Mouse (Mus musculus) thymus, postnatal 10 days (tissue): ENCODE measurements around the gene Lamtor2.

Source experiments
- DNase-seq, 2 experiments: peaks; one replicate each; pipeline ENCODE4 v3.0.0; 2021; ENCODE audit warnings: low spot score in 2 of 2

Gene Lamtor2

DNA sequence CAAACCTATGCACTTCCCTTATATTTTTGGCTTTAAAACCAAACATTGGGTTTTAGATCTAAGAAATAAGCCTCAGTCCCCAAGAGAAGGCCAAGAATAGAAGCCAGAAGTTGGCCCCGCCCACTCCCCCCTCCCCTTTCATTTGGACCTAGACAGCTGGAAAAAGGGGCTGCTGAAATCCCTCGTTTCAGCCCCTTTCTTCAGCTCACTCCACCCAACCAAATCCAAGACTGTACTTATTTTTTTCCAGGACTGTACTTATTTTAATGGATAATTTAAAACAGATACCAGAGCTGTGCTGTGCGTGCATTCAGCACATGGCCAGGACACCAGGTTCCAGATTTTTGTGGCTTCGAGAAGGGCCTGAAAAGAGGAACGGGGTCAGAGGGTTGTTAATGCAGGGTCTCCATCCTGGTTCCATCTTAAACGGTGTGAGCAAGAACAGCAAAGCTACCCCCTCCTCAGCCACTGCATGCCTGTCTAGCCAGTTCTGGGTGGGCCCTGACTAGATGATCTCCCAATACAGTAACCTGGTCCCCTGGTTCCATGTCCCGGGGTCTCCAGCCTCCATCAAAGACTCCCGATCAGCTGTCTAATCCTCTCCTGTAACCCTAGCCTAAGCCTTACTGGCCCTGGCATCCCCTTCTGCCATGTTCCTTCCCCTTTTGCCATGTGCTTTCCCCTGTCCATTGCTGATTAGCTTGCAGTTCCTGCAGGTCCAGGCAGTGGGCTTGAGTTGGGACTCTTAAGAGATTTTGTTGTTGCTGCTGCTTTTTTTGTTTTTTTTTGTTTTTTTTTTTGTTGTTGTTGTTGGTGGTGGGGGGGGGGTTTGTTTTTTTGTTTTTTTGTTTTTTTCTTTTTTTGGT lies 48.8 kb downstream of the Lamtor2 start:
- no peak for DNase-seq

DNA sequence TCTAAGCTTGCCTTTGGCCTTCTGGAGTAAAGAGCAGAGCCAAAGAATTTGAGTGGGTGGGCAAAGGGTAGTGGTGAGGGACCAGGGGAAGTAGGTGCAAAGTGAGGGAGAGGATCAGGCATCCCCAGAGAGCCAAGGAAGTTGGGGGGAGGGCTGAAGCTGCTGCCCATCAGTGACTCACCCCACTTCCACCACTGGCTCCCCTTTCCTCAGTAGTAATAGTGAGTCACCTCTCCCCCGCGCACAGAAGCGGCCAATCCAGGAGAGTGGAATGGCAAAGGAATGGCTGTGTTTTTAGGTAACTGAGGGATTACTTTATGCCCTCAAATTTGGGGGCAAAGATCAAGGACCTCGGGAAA lies 49.4 kb downstream of the Lamtor2 start:
- DNase-seq = no peak

DNA sequence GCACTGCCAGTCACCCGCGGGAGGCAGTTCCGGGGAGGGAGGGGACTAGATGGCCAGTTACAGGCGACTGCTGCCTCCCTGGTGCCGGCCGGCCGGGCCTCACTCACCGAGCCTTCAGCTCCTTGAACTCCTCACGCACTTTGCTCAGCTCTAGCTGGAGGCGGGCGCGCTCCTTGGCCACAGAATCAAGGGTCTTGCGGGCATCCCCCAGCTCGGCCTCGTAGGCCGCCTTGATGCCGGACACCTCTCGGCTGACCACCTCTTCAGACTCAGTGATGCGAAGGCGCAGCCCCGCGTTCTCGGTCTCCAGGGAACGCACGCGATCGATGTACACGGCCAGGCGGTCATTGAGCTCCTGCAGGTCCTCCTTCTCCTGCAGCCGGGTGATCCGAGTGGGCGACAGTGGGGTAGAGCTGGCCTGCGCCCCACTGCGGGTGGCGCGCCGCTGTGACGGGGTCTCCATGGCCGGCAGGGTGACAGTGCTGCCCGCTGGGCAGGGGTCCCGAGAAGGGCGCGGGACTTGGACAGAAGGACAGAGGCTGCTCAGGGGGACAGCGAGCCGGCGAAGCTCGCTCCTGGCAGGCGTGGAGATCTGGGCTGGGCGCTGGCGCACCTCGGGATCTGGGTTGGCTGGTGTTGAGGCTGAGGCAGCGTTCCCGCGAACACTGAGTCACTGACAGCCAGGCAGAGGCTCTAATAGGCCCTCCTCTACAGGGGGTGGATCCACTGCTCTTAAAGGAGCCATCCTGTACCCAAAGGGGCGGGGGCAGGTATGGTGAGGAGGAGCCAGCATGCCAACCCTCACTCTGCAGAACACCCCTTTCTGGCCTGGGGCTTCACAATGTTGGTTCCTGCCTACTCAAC lies 50.0 kb downstream of the Lamtor2 start:
- no peak for DNase-seq

DNA sequence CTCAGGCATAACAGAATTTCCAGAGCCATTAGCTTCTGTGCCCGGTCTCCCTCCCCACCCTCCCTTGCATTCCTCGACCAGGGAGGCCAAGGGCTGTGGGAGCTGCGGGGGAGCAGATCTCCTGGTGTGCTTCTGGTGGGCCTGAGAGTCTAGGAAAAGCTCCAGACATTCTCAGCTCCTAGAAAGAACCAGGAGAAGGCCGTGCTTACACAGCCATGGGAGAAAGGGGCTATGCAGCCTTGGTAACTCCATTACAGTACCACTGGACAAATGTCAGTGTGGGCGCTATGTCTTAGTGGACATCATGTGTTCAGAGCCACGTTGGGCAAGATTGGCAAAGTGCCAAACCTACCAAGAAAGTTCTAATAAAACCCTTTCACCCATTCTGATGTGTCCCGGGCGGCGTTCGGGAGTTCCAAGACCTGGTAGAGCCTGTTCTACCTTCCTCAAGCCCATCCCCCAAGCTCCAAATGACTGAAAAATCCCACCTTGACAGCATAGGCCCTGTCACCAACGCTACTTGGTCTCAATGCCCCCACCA lies 50.8 kb downstream of the Lamtor2 start:
- no peak for DNase-seq

DNA sequence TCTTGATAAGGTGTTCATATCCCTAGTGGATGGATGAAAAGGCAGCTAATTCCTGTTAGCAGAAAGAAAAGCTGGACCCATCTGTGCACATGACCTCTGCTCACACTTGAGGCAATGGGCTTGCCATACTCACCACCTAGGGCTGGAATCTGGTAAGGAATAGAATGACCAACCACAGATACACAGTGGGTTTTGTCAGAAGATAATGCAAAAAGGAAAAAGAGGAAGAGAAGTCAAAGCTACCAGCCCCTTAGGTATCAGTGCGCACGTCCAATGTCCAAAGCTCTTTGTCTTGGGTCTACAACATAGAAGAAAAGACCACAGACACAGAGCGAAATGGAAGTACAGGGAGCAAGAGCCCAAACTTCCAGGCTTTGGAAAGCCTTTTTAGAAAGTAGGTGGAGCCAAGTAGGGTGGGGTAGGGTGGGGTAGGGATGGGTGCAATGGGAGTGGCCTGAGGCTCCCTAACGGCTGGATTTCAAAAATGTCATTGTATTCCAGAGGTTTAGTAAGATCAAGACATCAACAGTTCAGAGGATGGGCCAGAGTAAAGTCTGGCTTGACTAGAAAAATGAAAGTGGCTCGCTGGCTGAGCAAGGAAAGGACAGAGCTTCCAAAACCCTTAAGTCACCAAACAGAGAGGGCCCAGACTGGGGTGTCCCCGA lies 51.4 kb downstream of the Lamtor2 start:
- DNase-seq = no peak

DNA sequence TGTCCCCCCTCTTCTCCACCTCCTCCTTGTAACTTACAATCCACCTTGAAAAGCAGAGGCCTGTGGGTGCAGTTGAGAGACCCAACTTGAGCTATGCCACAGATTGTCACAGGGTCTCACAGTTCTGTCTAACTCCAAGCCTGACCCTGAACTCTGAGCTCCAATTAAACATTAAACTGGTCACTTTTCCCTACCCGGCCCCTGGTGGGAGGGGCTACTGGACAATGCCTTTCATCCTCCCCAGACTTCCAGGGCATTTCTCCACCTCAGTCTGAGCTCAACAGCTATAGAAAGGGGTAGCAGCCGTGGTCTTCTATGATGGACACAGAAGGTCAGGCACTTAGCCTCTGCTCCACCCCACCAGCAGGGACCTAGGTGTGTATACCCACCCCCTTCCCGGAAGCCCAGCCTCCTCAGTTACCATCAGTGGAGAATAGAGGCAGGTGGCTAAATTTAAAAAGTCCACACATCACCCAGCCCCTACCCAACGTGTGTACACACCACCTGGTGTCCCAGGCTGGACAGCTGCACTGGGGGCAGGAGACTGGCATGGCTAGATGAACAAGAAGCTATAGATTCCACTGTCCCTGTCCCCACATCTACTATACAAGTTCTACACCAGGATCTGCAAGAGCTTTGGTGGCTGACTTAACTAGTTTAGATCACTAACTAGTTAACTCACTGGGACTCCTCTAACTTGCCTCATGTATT lies 52.1 kb downstream of the Lamtor2 start:
- DNase-seq = no peak

DNA sequence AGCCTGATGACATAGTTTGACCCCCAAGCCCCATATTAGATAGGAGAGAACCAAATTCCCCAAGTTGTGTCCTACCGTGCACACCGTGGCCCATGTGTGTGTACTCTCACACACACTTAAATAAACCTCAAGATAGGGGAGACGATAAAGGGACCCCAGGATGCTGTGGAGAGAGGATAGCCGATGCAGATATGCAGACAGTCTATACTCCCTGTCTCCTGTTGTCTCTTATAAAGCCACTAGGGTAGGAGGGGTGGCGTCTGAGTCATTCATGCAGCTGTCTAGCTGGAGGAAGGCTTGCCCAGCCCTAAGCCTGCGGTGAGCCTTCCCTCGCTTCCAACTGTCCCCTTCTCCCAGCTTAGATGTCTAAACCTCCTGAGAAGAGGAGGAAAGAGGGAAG lies 52.8 kb downstream of the Lamtor2 start:
- no peak for DNase-seq
